Mouse (Mus musculus) c-Kit-positive CD71-positive TER-119-negative erythroid progenitor cells, embryonic 14.5 days (primary cell): ENCODE measurements at regions not wholly inside any gene's neighbourhood (a gene's known extent, or its start where the extent isn't known, plus 50 kb on each side); places are given as distances from the start of the nearest gene placed in this dataset.

ENCODE experiments used
- DNase-seq: peaks from one replicate; pipeline ENCODE4 v3.0.0-alpha.2; 2013; ENCODE audit warnings: low read depth

GRCm38 (mm10) chr7:73637101-73637809, 95.6 kb upstream of the Chd2 start:
- DNase-seq = no peak

- no peak for DNase-seq
Observed at GRCm38 (mm10) chr7:73635422-73635821, 93.8 kb upstream of the Chd2 start.

GRCm38 (mm10) chr7:73630790-73631189, 89.2 kb upstream of the Chd2 start:
- no peak for DNase-seq

GRCm38 (mm10) chr7:73629182-73629581, 87.6 kb upstream of the Chd2 start:
- no peak for DNase-seq

- peak; percentile 78 for DNase-seq
Observed at GRCm38 (mm10) chr7:73628071-73628470, 86.4 kb upstream of the Chd2 start.

- DNase-seq = no peak
Observed at GRCm38 (mm10) chr7:73626291-73626690, 84.7 kb upstream of the Chd2 start.

- no peak for DNase-seq
Observed at GRCm38 (mm10) chr7:73625651-73626050, 84.0 kb upstream of the Chd2 start.

- no peak for DNase-seq
Observed at GRCm38 (mm10) chr7:73624992-73625391, 83.4 kb upstream of the Chd2 start.

DNA sequence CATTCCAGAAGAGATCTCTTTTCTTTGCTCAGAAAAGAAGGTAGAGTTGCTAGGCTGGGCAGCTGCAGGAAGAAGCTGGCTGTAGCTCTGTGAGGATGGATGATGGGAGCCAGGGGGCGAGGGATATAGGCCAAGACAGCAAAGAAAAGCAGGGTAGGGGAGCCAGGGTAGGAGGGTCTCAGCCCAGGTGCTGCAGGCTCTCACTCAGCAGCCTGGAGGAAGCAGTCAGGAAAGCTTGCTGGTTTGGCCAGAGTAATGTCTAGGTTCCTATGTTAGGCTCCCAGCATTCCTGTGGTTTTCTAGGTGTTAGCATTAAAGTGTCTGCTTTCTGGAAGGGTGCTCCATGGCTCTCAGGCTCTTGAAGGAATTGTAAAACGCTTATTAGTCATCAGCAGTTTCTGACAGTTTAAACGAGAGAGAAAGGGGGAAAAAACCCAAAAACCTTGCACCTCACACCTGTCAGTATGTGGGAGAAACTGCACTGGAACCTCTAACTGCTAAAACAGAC, 82.5 kb upstream of the Chd2 start:
- no peak for DNase-seq

GRCm38 (mm10) chr7:73622468-73622867, 80.8 kb upstream of the Chd2 start:
- DNase-seq = no peak

DNA sequence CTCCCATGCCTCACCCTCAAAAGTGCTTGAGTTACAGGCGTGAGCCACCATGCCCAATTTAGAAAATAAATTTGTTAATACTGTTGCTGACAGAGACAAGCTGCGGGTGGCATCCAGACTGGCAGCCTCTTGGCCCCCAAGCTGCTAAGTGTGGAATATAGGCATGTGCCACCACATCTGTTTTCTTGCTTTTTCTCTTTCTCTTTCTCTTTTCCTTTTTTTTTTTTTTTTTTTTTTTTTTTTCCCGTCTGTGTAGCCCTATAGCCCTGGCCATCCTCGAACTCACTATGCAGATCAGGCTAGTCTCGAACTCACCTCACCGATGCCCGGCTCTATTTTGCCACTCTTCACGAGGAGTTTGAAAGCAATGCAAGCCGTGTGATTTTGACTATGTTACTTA, 78.7 kb upstream of the Chd2 start:
- no peak for DNase-seq

- DNase-seq = no peak
Observed at GRCm38 (mm10) chr7:73618758-73619416, 77.3 kb upstream of the Chd2 start.

DNA sequence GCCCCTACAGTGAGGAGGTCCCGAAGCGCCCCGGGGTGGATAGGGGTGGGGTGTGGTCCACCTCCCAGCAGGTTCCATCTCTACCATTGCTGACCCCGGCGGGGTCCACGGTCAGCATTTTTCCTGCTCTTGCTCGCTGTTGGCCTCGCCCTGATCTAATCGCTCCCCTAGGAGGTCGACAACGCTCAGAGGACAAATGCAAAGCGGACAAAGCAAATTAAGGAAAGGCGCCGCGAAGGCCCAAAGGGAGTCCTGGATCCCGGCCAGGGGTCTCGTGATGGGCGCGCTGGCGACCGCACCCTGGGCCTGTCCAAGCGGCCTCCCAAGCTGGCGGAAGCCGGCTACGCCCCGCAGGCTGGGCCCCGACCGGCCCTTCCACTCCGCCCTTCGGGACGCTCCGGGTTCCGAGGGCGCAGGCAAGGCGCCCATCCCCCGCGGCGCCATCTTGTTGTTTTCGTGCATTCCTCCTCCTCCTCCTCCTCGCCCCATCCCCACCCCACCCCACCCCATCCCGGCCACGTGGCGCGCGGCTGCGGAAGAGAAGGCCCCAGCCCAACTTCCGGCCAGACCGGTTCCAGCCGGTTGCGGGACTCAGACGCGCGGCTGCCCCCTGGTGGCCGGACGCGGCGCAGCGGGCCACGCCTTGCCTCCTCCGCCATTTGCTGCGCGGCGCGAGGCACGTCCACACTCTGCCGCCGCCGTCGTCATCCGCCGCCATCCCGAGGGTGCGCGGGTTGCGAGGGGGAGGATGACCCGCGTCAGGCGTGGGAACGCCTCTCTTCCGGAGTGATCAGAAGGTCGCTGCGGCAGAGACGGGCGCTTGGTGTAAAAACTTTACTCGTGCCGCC, 76.5 kb upstream of the Chd2 start:
- peak; percentile 93 for DNase-seq

- DNase-seq = no peak
Observed at GRCm38 (mm10) chr7:73616971-73617906, 75.6 kb upstream of the Chd2 start.

GRCm38 (mm10) chr7:73616015-73616414, 74.4 kb upstream of the Chd2 start:
- no peak for DNase-seq

- DNase-seq = no peak
Observed at GRCm38 (mm10) chr7:73614840-73615555, 73.4 kb upstream of the Chd2 start.

- no peak for DNase-seq
Observed at GRCm38 (mm10) chr7:73614341-73614740, 72.7 kb upstream of the Chd2 start.

GRCm38 (mm10) chr7:73612752-73613092, 71.1 kb upstream of the Chd2 start:
- no peak for DNase-seq

GRCm38 (mm10) chr7:73611866-73612751, 70.5 kb upstream of the Chd2 start:
- no peak for DNase-seq

- no peak for DNase-seq
Observed at GRCm38 (mm10) chr7:73608804-73609275, 67.2 kb upstream of the Chd2 start.
